Mouse (Mus musculus) splenic B cell, adult 2 months (primary cell): ENCODE measurements at regions not wholly inside any gene's neighbourhood (a gene's known extent, or its start where the extent isn't known, plus 50 kb on each side); places are given as distances from the start of the nearest gene placed in this dataset.

Experiments
- DNase-seq: peaks from one replicate; pipeline ENCODE4 v3.0.0-alpha.2; 2011; ENCODE audit warnings: low read depth, low spot score
- H3K27me3 ChIP-seq: 2 replicates; pipeline ENCODE4 v1.6.1; 2012; ENCODE audit warnings: mild to moderate bottlenecking, low read length, moderate library complexity, mixed read lengths; ENCODE audit not compliant: control insufficient read depth, poor library complexity, insufficient read depth, severe bottlenecking
- H3K36me3 ChIP-seq: 2 replicates; pipeline ENCODE4 v1.6.1; 2012; ENCODE audit warnings: mild to moderate bottlenecking, low read length, moderate library complexity, mixed read lengths; ENCODE audit not compliant: control insufficient read depth, poor library complexity, insufficient read depth, severe bottlenecking

- no peak for DNase-seq
- H3K27me3 ChIP-seq: no peaks in the 10 kb centered on the region
- no peaks in the 10 kb centered on the region for H3K36me3 ChIP-seq
These were observed 724.8 kb downstream of the Gm9195 start for GRCm38 (mm10) chr14:71766856-71767255.

GRCm38 (mm10) chr14:71728542-71728941, 763.1 kb downstream of the Gm9195 start:
- Histone ChIP-seq H3K27me3 (no peaks in the 10 kb centered on the region), H3K36me3 (no peaks in the 10 kb centered on the region)
- DNase-seq: no peak

GRCm38 (mm10) chr14:71723526-71723925, 768.1 kb downstream of the Gm9195 start:
- DNase-seq: no peak
- Histone ChIP-seq H3K36me3 (no peaks in the 10 kb centered on the region), H3K27me3 (no peaks in the 10 kb centered on the region)

GRCm38 (mm10) chr14:71709528-71710289, 781.9 kb downstream of the Gm9195 start:
- DNase-seq: no peak
- Histone ChIP-seq H3K27me3 (no peaks in the 10 kb centered on the region), H3K36me3 (no peaks in the 10 kb centered on the region)

GRCm38 (mm10) chr14:71692752-71693437, 798.7 kb downstream of the Gm9195 start:
- Histone ChIP-seq H3K36me3 (no peaks in the 10 kb centered on the region), H3K27me3 (no peaks in the 10 kb centered on the region)
- no peak for DNase-seq

GRCm38 (mm10) chr14:71674564-71674963, 817.1 kb downstream of the Gm9195 start:
- DNase-seq: no peak
- H3K27me3 ChIP-seq: no peaks in the 10 kb centered on the region
- no peaks in the 10 kb centered on the region for H3K36me3 ChIP-seq

- no peak for DNase-seq
- no peaks in the 10 kb centered on the region for H3K36me3 ChIP-seq
- no peaks in the 10 kb centered on the region for H3K27me3 ChIP-seq
These were observed 817.8 kb downstream of the Gm9195 start for GRCm38 (mm10) chr14:71673837-71674236.

GRCm38 (mm10) chr14:71672481-71672880, 819.2 kb downstream of the Gm9195 start:
- DNase-seq: no peak
- no peaks in the 10 kb centered on the region for H3K36me3 ChIP-seq
- no peaks in the 10 kb centered on the region for H3K27me3 ChIP-seq

- Histone ChIP-seq H3K36me3 (no peaks in the 10 kb centered on the region), H3K27me3 (no peaks in the 10 kb centered on the region)
- no peak for DNase-seq
These were observed 819.6 kb downstream of the Gm9195 start for GRCm38 (mm10) chr14:71671994-71672393.

GRCm38 (mm10) chr14:71670435-71670834, 821.2 kb downstream of the Gm9195 start:
- no peaks in the 10 kb centered on the region for H3K36me3 ChIP-seq
- no peaks in the 10 kb centered on the region for H3K27me3 ChIP-seq
- DNase-seq: peak; percentile 21

- no peaks in the 10 kb centered on the region for H3K27me3 ChIP-seq
- no peak for DNase-seq
These were observed 825.0 kb downstream of the Gm9195 start for GRCm38 (mm10) chr14:71666656-71667055.

GRCm38 (mm10) chr14:71660166-71660565, 831.5 kb downstream of the Gm9195 start:
- Histone ChIP-seq H3K36me3 (no peaks in the 10 kb centered on the region), H3K27me3 (no peaks in the 10 kb centered on the region)
- DNase-seq: no peak

More at GRCm38 (mm10) chr14:71666656-71667055, 825.0 kb downstream of the Gm9195 start:
- H3K36me3 ChIP-seq: no peaks in the 10 kb centered on the region

- Histone ChIP-seq H3K36me3 (no peaks in the 10 kb centered on the region), H3K27me3 (no peaks in the 10 kb centered on the region)
- DNase-seq: no peak
These were observed 836.6 kb downstream of the Gm9195 start for GRCm38 (mm10) chr14:71654785-71655627.

- DNase-seq: no peak
- Histone ChIP-seq H3K27me3 (no peaks in the 10 kb centered on the region), H3K36me3 (no peaks in the 10 kb centered on the region)
These were observed 849.1 kb downstream of the Gm9195 start for GRCm38 (mm10) chr14:71642536-71642935.

GRCm38 (mm10) chr14:71639083-71639482, 852.6 kb downstream of the Gm9195 start:
- Histone ChIP-seq H3K27me3 (no peaks in the 10 kb centered on the region), H3K36me3 (no peaks in the 10 kb centered on the region)
- DNase-seq: no peak
